8 mouse cellular contexts compared by ENCODE assay signal in the genomic region with DNA sequence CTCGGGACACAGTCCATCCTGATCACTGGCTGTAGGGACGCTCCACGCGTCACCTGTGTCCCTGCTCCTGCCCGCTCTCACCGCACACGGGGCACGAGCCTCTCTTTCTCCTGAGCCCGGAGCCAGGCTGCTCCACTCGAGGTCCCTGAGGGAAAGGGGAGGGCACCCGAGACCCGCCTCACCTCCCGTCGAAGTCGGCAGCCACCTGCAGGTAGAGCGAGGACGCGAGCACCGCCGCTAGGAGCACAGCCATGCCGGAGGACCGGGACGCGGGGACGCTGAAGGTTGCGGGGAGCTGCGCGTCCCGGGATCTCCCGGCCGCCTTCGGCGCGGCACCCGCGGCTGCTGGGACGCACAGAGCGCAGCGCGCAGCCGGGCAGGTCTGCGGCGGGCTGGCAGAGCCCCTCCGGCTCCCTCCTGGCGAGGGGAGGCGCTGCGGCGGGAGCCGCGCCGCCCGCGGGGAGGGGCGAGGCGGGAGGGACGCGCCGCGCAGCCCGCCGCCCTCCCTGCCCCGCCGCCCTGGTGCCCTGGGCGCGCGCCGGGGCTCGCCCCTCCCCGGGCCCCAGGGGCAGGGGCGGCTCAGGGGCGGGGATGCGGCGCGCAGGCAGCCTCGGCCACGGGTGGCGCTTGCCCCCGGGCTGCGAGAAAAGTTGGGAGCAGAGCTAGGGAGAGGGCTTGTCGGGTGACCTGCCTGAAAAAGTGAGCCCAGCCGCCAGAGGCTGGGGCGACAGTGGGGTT. TPM values are rescaled to one million over a fixed set of nuclear protein-coding genes. Genes with fewer than 3 reads are reported as not detected.
DNase-seq lines count a peak whose midpoint lies in the region; ATAC-seq and TF ChIP-seq lines count a peak whose summit lies in the region.

A gene (minus strand): TSS at position 501 of the 738 bp plus-strand sequence.

- no peaks in the 10 kb centered on the region for H3K4me1 ChIP-seq in ES-Bruce4 (ENCODE audit: control insufficient read depth, insufficient read depth, low read length)
- peaks cover 30% of the 10 kb centered on the region for H3K4me1 ChIP-seq in forebrain, embryonic 10.5 days
- H3K4me1 ChIP-seq in hindbrain, embryonic 14.5 days (replicated peaks; ENCODE audit: control insufficient read depth, insufficient read depth, low read length) = peaks cover 8% of the 10 kb centered on the region; the same call in 1 of the 2 replicates

- H3K4me3 ChIP-seq in ES-Bruce4 (ENCODE audit: low read depth, low read length) = peak within 1 kb of the TSS; percentile 71
- peak within 1 kb of the TSS; percentile 63 for H3K4me3 ChIP-seq in forebrain, embryonic 10.5 days
- peak within 1 kb of the TSS; percentile 83 for H3K4me3 ChIP-seq in hindbrain, embryonic 14.5 days (replicated peaks; ENCODE audit: low read length)

- no peak for DNase-seq in Patski (ENCODE audit: low read depth, low spot score)
- peak; percentile 56 for DNase-seq in forebrain, embryonic 10.5 days (ENCODE audit: extremely low spot score, low spot score)
- peak; percentile 50 for DNase-seq in hindbrain, embryonic 14.5 days (ENCODE audit: low spot score)
- peak in 1 of 2 experiments; percentile 43 for DNase-seq in left cerebral cortex, postnatal 10 days (ENCODE audit: extremely low spot score in 1 of 2, low spot score in 2 of 2)
- DNase-seq in right cerebral cortex, postnatal 4 days = peak; percentile 35

- H3K9ac ChIP-seq in ES-Bruce4 (ENCODE audit: low read depth, poor library complexity, severe bottlenecking) = peak within 1 kb of the TSS; percentile 67
- peak within 1 kb of the TSS; percentile 67 for H3K9ac ChIP-seq in hindbrain, embryonic 14.5 days

- TF ChIP-seq EP300 in ES-Bruce4 (IDR thresholded peaks at IDR 0.05; ENCODE audit: insufficient read depth, low read depth, low read length) = no peak

- peak; percentile 91 for ATAC-seq in Patski
- peak; percentile 81 for ATAC-seq in hindbrain, embryonic 14.5 days (ENCODE audit: low FRiP score)
- ATAC-seq in megakaryocyte, adult 5-6 weeks (ENCODE audit: poor library complexity, severe bottlenecking) = peak; percentile 30; the same call in 1 of the 2 replicates
- ATAC-seq in inflammation-experienced regulatory T-cells, adult 6 months = no peak

- no peak for TF ChIP-seq POLR2A in ES-Bruce4 (IDR thresholded peaks at IDR 0.05; ENCODE audit: insufficient read depth, low read length)

- intact Hi-C loops in left cerebral cortex, postnatal 10 days (cut with DNase I) = no loop called here

- under 1% methylated on average over 71 of the region's 82 CpGs for WGBS in forebrain, embryonic 10.5 days
- under 1% methylated on average over 52 of the region's 82 CpGs for WGBS in hindbrain, embryonic 14.5 days

- H3K27me3 ChIP-seq in ES-Bruce4 (ENCODE audit: control insufficient read depth, insufficient read depth, low read length, poor library complexity, severe bottlenecking) (peaks cover 4% of the 10 kb centered on the region), Patski (no peaks in the 10 kb centered on the region)
- H3K27me3 ChIP-seq in forebrain, embryonic 10.5 days (ENCODE audit: poor library complexity, severe bottlenecking) = peaks cover 60% of the 10 kb centered on the region
- peaks cover 5% of the 10 kb centered on the region; the same call in 1 of the 2 replicates for H3K27me3 ChIP-seq in hindbrain, embryonic 14.5 days (ENCODE audit: control insufficient read depth, insufficient read depth, low read length)

- in situ Hi-C loops in Patski (cut with MboI; ENCODE audit: low pct_unique_long_range_greater_than_20kb) = loop anchor here (5.0 kb wide), 1 partner anchor 203 kb away; no protein-coding TSS in a partner anchor

- no peaks in the 10 kb centered on the region for H3K9me3 ChIP-seq in ES-Bruce4 (replicated peaks; ENCODE audit: control insufficient read depth, insufficient read depth, low read length, poor library complexity, severe bottlenecking)
- H3K9me3 ChIP-seq in forebrain, embryonic 10.5 days = no peaks in the 10 kb centered on the region
- no peaks in the 10 kb centered on the region for H3K9me3 ChIP-seq in hindbrain, embryonic 14.5 days (ENCODE audit: control insufficient read depth, low read length)

- POLR2A ChIA-PET in Patski (lab: Charles Lee) = interaction anchor here (0.6 to 1.9 kb wide), 6 partner anchors 11 to 131 kb away, joined by 3 to 6 read pairs (median 4); no protein-coding TSS in a partner anchor

- TF ChIP-seq CTCF in ES-Bruce4 (IDR thresholded peaks at IDR 0.05; ENCODE audit: low read depth, low read length) (no peak), Patski (IDR thresholded peaks at IDR 0.05) (peak; percentile 71)

- CTCF ChIA-PET in Patski (lab: Charles Lee) = interaction anchor here (0.9 to 2.8 kb wide), 9 partner anchors 13 to 205 kb away, joined by 3 to 7 read pairs (median 3); no protein-coding TSS in a partner anchor

- no peak within 1 kb of the TSS for H3K27ac ChIP-seq in ES-Bruce4 (ENCODE audit: insufficient read depth, low read length)
- H3K27ac ChIP-seq in forebrain, embryonic 10.5 days = peak within 1 kb of the TSS; percentile 81
- H3K27ac ChIP-seq in hindbrain, embryonic 14.5 days = no peak within 1 kb of the TSS

- peak within 1 kb of the TSS; percentile 98 for H3K4me2 ChIP-seq in hindbrain, embryonic 14.5 days (replicated peaks)

- no peaks in the 10 kb centered on the region for H3K36me3 ChIP-seq in ES-Bruce4 (ENCODE audit: control insufficient read depth, insufficient read depth, low read length, poor library complexity, severe bottlenecking)
- H3K36me3 ChIP-seq in forebrain, embryonic 10.5 days (replicated peaks) = no peaks in the 10 kb centered on the region
- no peaks in the 10 kb centered on the region for H3K36me3 ChIP-seq in hindbrain, embryonic 14.5 days (replicated peaks; ENCODE audit: control insufficient read depth, insufficient read depth)

RNA-seq across cellular contexts. Expression of the gene that starts here (rescaled TPM):
- polyA plus RNA-seq in ES-Bruce4 (2011; ENCODE audit: insufficient read depth, insufficient read length, low read depth, missing spikeins) (17.3 and 17.6 TPM in 2 replicates), Patski (2021) (460 TPM)
- polyA plus RNA-seq in forebrain, embryonic 10.5 days (2016; fragmentation: Nextera tagmentation; extraction: Ambion mirVana) = 8.8 and 10.7 TPM in 2 replicates
- 31.1 and 32.7 TPM in 2 replicates for polyA plus RNA-seq in hindbrain, embryonic 14.5 days (2014; fragmentation: Nextera tagmentation; extraction: Ambion mirVana)
- total RNA-seq in left cerebral cortex, postnatal 10 days (2021) = 10 to 100 TPM; 84.2 to 87.6 TPM
- not detected in 2 replicates for total RNA-seq in megakaryocyte, adult 5-6 weeks (2015)
- not detected in 2 replicates for total RNA-seq in megakaryocyte, adult 5-6 weeks (2017)
- polyA plus RNA-seq in inflammation-experienced regulatory T-cells, adult 6 months (2017; shearing (Covaris generic)) = 1 to 10 TPM in 2 of 3 experiments, under 1 TPM in 1; 0.86 to 3.0 (median 1.0) TPM

Comparison
In these comparisons a context has a peak if more than half of its experiments do, and no peak if none do; other contexts are left out.
1. RNA of the gene that starts here (total RNA-seq): 84.2 to 87.6 TPM in left cerebral cortex, postnatal 10 days; not detected in megakaryocyte, adult 5-6 weeks; every median in the first group is over 10 times any median in the second.
2. RNA of the gene that starts here (polyA plus RNA-seq): 460 TPM in Patski (single experiment); 31.1 to 32.7 TPM in hindbrain, embryonic 14.5 days, 17.3 to 17.6 TPM in ES-Bruce4, 8.8 to 10.7 TPM in forebrain, embryonic 10.5 days and 0.86 to 3.0 TPM in inflammation-experienced regulatory T-cells, adult 6 months; every median in the first group is over 10 times any median in the second.
3. Peak in ATAC-seq in megakaryocyte, adult 5-6 weeks; RNA of the gene not detected or under 1 TPM.
4. Peak in every context shown above with its lines, with median percentiles within 50 percentile points of each other: H3K4me3 ChIP-seq.